Mouse (Mus musculus): ENCODE data around the gene Rab6b.

DNA sequence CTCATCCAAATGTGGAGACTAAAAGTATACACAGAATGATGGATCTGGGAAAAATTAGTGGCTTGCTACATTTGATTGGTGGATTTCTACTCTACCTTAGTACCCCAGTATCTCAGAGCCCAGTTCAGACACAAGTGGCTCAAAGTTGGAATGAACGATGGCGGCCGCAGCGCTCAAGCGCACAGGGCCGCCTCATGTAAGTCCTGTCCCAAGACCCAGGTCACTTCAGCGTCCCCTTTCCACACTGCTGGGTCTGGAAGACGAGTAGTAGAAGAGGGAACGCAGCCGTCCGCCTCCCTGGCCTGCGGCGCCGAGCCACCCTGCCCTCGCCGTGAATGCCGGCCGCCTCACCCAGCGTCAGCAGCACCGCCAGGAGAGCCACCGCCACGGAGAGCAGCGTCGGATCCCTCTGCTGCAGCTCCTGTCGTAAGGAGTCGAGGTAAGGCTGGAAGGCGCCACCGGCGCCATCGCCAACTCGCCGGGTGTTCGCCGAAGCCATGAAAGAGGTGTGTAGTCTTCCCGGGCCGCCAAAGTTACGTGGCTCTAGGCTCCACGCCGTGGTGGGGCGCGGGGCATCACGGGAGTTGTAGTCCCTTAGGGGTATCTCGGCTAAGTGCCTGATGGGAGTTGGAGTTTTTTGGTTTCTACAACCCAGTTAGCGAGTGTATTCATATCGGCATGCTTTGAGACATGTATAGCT, 90.1 kb downstream of the Rab6b start, which contains the start of gene Srprb:
- TF ChIP-seq MAFK (IDR thresholded peaks at IDR 0.05; ENCODE audit: insufficient read depth, low read depth, low read length): no peak
- no peak for TF ChIP-seq CHD2 (IDR thresholded peaks at IDR 0.05; ENCODE audit: low read depth, low read length)
- TF ChIP-seq ZNF384 (IDR thresholded peaks at IDR 0.05; ENCODE audit: low read depth, low read length): no peak

All from ES-E14 (cell line).